Mouse (Mus musculus): ENCODE results near the gene Sp9. TPM values are rescaled to one million over a fixed set of nuclear protein-coding genes. Genes with fewer than 3 reads are reported as not detected.

The Sp9 gene
- 1 to 10 TPM; 3.6 to 4.1 TPM for total RNA-seq (2021)

GRCm38 (mm10) chr2:73271459-73272161 is at the start of gene Sp9:
Gene Sp9 (plus strand): TSS chr2:73271925.
- DNase-seq: peak; percentile 34 to 41

DNA sequence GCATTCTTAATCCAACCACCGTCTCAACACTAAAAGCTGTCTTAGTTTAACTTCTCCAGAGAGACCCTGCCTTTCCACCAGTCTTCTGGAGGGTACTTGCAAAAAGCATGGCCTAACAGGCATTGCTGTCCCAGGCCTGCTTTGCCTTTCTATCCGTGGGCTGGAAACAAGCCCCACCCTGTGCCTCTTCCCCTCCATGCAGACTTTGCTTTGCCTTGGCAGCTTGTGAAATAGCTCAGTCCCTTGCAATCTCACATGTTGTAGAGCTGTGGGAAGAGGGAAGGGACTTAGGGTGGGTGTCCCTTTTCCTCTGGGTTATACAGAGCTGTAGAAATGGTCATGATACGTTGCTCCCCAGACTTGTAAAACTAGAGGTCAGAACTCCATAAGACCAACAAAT is 40.6 kb upstream of the Sp9 start:
- no peak for DNase-seq

DNA sequence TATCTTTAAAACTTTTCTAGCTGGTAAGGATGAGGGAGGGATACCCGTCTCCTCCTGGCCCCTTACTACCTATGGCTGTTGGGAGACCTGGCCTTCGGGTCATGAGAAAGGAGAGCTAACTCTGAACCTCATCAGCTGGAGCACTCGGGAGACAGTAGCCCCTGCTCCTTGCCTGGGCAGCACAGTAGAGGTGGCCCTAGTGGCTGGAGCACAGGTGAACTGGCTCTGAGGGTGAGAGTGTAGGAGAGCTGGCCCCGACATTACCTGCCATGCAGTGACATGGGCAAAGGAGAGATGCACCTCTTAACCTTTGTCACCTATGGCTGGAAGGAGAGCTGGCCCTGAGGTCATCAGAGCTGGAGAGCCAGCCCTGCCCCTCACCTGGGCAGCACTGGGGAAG is 30.4 kb upstream of the Sp9 start:
- DNase-seq: no peak

- no peak for DNase-seq
These were observed 23.0 kb upstream of the Sp9 start for GRCm38 (mm10) chr2:73248701-73249100.

DNA sequence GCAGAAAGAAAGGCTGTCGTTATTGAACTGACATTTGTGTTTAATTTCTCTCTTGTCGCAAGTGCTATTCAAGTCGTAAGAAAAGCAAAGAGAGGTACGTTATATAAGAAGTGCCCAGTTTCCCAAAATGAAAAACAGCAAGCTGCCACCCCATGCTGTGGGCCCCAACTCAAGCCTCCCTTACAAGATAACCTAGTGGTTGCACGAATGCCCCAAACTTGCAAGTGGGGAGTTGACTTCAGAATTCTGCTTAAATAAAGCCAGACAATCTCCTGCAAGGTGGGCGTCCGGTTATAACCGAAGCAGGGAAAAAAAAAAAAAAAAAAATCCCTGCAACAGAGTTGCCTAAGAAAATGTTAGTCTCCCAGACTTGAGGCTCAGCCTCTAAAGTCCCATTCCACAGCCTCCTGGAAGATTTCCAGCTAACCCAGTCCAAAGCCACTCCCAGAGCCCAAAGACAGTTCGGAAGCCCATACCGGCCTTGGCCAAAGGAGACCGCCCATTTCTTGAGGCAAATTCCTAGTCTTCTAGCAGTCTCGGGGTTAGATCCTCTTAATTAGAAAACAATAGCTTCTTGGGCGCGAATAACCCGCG is 8.5 kb upstream of the Sp9 start:
- no peak for DNase-seq

DNA sequence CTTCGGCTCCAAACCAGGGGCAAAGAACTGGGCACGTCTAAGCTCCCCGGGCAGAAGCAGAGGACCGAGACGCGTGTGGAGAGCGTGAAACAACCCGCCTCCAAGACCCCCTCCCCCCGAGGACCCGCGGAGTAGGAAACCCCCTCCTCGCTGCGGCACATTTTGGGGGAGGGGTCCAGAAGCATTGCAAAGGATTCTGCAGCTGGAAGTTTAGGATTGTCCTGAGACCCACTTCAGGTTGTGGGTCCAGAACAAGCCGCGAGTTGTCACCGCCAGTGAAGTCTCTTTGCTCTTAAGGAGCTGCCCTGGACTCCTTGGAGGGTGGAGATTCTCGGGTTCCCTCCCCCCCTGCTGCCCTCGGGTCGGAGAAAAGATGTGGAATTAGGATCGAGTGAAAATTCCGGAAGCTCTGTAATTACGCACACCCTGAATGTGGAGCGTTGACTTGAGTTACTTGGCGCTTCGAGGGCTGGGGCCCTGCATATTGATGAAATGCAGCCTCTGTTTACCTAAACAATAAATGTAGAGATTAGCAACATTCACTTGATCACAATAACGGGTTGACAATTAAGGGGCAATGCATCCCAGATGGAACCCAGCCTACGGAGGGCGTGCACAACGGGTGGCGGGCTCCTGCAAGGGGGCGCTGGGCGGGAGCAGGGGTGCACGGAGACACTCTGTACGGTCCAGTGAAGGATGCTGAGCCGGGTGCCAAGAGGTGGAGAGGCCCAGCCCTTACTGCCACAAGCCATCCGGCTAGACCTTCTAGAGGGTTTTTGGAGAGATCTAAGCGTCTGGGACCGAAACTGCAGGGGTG is 7.7 kb upstream of the Sp9 start:
- no peak for DNase-seq

GRCm38 (mm10) chr2:73264611-73265195 is 7.0 kb upstream of the Sp9 start:
- no peak for DNase-seq

- DNase-seq: no peak
These were observed 5.7 kb upstream of the Sp9 start for GRCm38 (mm10) chr2:73266011-73266410.

- DNase-seq: no peak
These were observed 5.1 kb upstream of the Sp9 start for GRCm38 (mm10) chr2:73266623-73267022.

GRCm38 (mm10) chr2:73267231-73267630 is 4.5 kb upstream of the Sp9 start:
- no peak for DNase-seq

- DNase-seq: no peak
These were observed 3.9 kb upstream of the Sp9 start for GRCm38 (mm10) chr2:73267818-73268217.

GRCm38 (mm10) chr2:73268281-73268680 is 3.4 kb upstream of the Sp9 start:
- no peak for DNase-seq

- DNase-seq: no peak
These were observed 2.8 kb upstream of the Sp9 start for GRCm38 (mm10) chr2:73268836-73269395.

- DNase-seq: no peak
These were observed 2.1 kb upstream of the Sp9 start for GRCm38 (mm10) chr2:73269666-73270065.

- DNase-seq: no peak
These were observed 1.6 kb upstream of the Sp9 start for GRCm38 (mm10) chr2:73270071-73270592.

DNA sequence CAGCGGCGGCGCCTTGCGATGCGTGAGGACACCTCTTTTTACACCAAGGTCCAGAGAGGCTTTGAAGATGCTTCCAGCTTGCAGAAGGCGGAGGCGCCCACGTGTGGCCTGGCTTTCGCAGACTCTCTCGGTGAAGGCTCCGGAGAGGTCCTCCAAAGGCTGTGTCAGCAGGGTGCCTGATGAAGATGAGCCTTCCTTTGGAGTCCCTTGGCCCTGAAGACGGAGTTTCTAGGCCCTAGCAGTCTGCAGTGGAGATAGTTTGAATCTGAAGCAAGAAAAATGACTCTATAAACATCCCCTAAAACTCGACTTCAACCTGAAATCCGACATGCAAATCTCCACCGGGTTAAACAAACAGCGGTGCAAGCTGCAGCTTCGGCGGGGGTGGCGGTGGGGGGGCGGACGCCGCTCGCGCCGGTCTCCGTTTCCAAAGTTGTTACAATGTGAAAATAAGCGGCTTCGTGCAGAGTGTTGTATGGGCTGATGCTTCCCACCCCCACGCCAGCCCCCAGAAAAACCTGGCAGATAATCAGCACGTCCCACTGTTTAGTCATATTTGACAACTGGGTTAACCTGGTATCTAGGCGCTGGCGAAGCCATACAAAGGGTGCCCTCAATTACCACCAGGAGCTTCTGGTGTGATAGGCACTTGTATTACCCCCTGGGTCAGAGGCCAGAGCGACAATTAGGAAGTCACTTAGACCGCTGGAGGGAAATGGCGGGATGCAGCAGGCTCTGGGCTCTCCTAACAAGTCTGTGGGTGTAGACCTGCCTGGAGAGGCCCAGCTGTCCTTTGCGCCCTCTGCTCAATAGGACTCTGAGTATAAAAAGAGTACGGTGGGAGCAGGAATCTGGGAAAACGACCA is 899 bp upstream of the Sp9 start:
- DNase-seq: peak in 1 of 2 experiments; percentile 24

DNA sequence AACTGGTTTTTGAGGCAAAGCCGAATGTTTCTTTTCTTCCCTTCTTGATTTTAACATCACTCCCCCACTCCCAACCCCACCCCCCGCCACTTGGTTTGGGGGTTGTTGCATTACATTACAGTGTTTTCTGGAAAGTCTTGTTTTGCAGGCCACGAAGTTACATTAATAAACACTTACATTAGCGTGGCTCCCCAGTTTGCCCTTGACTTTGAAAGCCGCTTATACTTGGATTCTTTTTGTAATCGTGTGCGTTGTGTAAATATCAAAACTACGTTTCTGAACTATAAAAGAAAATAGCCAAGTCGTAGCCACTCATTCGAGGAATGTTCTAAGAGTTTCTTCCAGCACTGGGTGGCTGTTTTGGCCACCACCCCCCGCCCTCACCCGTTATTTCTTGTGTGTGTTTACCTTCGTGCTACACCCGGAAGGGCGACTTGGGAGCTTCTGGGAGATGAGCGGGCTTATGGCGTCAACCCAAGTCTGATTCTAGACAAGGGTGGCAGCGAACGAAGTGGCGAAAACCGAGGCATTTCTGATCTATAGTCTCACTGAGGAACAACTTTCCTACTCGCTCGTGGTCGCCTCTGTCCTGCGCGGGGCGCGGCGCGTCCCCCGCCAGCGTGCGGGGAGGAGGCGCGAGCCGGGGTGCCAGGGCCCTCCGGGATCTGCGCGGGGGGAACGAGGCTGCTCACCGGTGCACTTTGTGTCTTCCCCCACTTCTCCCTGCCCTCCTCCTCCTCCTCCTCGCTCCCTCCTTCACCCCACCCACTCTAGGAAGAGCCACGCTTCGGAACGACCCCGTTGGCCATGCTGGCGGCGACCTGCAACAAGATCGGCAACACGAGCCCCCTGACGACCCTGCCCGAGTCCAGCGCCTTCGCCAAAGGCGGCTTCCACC is 875 bp downstream of the Sp9 start:
- DNase-seq: peak in 1 of 2 experiments; percentile 20

DNA sequence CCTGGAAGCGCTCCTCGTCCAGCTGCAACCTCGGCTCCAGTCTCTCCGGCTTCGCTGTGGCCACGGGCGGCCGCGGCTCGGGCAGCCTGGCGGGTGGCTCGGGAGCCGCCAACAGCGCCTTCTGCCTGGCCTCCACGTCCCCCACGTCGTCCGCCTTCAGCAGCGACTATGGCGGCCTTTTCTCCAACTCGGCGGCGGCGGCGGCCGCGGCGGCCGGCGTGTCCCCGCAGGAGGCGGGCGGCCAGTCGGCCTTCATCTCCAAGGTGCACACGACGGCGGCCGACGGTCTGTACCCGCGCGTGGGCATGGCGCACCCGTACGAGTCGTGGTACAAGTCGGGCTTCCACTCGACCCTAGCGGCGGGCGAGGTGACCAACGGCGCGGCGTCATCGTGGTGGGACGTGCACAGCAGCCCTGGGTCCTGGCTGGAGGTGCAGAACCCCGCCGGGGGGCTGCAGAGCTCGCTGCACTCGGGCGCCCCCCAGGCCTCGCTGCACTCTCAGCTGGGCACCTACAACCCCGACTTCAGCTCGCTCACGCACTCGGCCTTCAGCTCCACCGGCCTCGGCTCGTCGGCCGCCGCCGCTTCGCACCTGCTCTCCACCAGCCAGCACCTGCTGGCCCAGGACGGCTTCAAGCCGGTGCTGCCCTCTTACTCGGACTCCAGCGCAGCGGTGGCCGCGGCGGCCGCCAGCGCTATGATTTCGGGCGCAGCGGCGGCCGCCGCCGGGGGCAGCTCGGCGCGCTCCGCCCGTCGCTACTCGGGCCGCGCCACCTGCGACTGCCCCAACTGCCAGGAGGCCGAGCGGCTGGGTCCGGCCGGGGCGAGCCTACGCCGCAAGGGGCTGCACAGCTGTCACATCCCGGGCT is 1.8 kb downstream of the Sp9 start:
- no peak for DNase-seq

Measured in layer of hippocampus, postnatal 36 days (tissue).